Mouse (Mus musculus): Measurements from ENCODE around the gene Tmem184a. TPM values are rescaled to one million over a fixed set of nuclear protein-coding genes. Genes with fewer than 3 reads are reported as not detected.

Gene Tmem184a
- polyA plus RNA-seq, 1 experiment from 2014 or later: 1.8 TPM

- peaks cover 53% of the 10 kb centered on the region for H3K4me1 ChIP-seq
- WGBS: 85% methylated on average over 9 of the region's 9 CpGs
- H3K9ac ChIP-seq: no peak overlapping the region
- no peak overlapping the region for H3K4me3 ChIP-seq
- ATAC-seq (ENCODE audit: low FRiP score, low read depth): no peak
- H3K9me3 ChIP-seq: no peaks in the 10 kb centered on the region
- H3K27me3 ChIP-seq: no peaks in the 10 kb centered on the region
- no peak overlapping the region for H3K27ac ChIP-seq
- peaks cover 13% of the 10 kb centered on the region for H3K36me3 ChIP-seq
- H3K4me2 ChIP-seq (replicated peaks): no peak overlapping the region
Measured at GRCm38 (mm10) chr5:139799041-139799440, 20.7 kb downstream of the Tmem184a start.

- no peak for ATAC-seq (ENCODE audit: low FRiP score, low read depth)
- Histone ChIP-seq H3K9me3 (no peaks in the 10 kb centered on the region), H3K9ac (no peak overlapping the region), H3K27me3 (no peaks in the 10 kb centered on the region), H3K27ac (peak overlapping the region; percentile 39; the same call in 1 of the 2 replicates), H3K4me2 (replicated peaks) (peak overlapping the region; percentile 48), H3K36me3 (peaks cover 13% of the 10 kb centered on the region), H3K4me3 (no peak overlapping the region; the same call in 1 of the 2 replicates), H3K4me1 (peaks cover 51% of the 10 kb centered on the region)
- 37% methylated on average over 11 of the region's 12 CpGs for WGBS
Measured at GRCm38 (mm10) chr5:139798168-139798900, 21.4 kb downstream of the Tmem184a start.

GRCm38 (mm10) chr5:139797473-139798167, 22.1 kb downstream of the Tmem184a start:
- H3K4me3 ChIP-seq: no peak overlapping the region; the same call in 1 of the 2 replicates
- peaks cover 13% of the 10 kb centered on the region for H3K36me3 ChIP-seq
- peak overlapping the region; percentile 39; the same call in 1 of the 2 replicates for H3K27ac ChIP-seq
- no peak; the same call in 1 of the 2 replicates for ATAC-seq (ENCODE audit: low FRiP score, low read depth)
- peaks cover 49% of the 10 kb centered on the region for H3K4me1 ChIP-seq
- peak overlapping the region; percentile 48 for H3K4me2 ChIP-seq (replicated peaks)
- 40% methylated on average over 11 of the region's 11 CpGs for WGBS
- peaks cover 1% of the 10 kb centered on the region; the same call in 1 of the 2 replicates for H3K27me3 ChIP-seq
- 0 out of 2 replicates have a peak overlapping the region, but pooled peaks have one; percentile 48 for H3K9ac ChIP-seq
- H3K9me3 ChIP-seq: no peaks in the 10 kb centered on the region

GRCm38 (mm10) chr5:139796900-139797299, 22.8 kb downstream of the Tmem184a start:
- H3K4me1 ChIP-seq: peaks cover 56% of the 10 kb centered on the region
- H3K9me3 ChIP-seq: no peaks in the 10 kb centered on the region
- H3K36me3 ChIP-seq: peaks cover 13% of the 10 kb centered on the region
- peak overlapping the region; percentile 48; the same call in 1 of the 2 replicates for H3K9ac ChIP-seq
- no peak overlapping the region for H3K4me3 ChIP-seq
- H3K4me2 ChIP-seq (replicated peaks): peak overlapping the region; percentile 48
- H3K27ac ChIP-seq: peak overlapping the region; percentile 55; the same call in 1 of the 2 replicates
- peak; percentile 55 for ATAC-seq (ENCODE audit: low FRiP score, low read depth)
- WGBS: 10% methylated on average over 13 of the region's 13 CpGs
- H3K27me3 ChIP-seq: peaks cover 6% of the 10 kb centered on the region; the same call in 1 of the 2 replicates

GRCm38 (mm10) chr5:139796001-139796620, 23.6 kb downstream of the Tmem184a start:
- Histone ChIP-seq H3K27ac (peak overlapping the region; percentile 55; the same call in 1 of the 2 replicates), H3K36me3 (peaks cover 13% of the 10 kb centered on the region), H3K9me3 (no peaks in the 10 kb centered on the region), H3K4me1 (peaks cover 60% of the 10 kb centered on the region), H3K4me3 (no peak overlapping the region), H3K9ac (0 out of 2 replicates have a peak overlapping the region, but pooled peaks have one; percentile 8), H3K4me2 (replicated peaks) (0 out of 2 replicates have a peak overlapping the region, but pooled peaks have one; percentile 48), H3K27me3 (peaks cover 6% of the 10 kb centered on the region; the same call in 1 of the 2 replicates)
- 82% methylated on average over 9 of the region's 9 CpGs for WGBS
- ATAC-seq (ENCODE audit: low FRiP score, low read depth): no peak

- no peak overlapping the region for H3K4me3 ChIP-seq
- 0 out of 2 replicates have a peak overlapping the region, but pooled peaks have one; percentile 4 for H3K4me2 ChIP-seq (replicated peaks)
- no peak for ATAC-seq (ENCODE audit: low FRiP score, low read depth)
- H3K27ac ChIP-seq: no peak overlapping the region
- H3K9me3 ChIP-seq: no peaks in the 10 kb centered on the region
- WGBS: 61% methylated on average over 10 of the region's 10 CpGs
- H3K4me1 ChIP-seq: peaks cover 63% of the 10 kb centered on the region
- peaks cover 6% of the 10 kb centered on the region; the same call in 1 of the 2 replicates for H3K27me3 ChIP-seq
- no peak overlapping the region for H3K9ac ChIP-seq
- H3K36me3 ChIP-seq: peaks cover under 1% of the 10 kb centered on the region
Measured at GRCm38 (mm10) chr5:139794938-139795337, 24.8 kb downstream of the Tmem184a start.

GRCm38 (mm10) chr5:139794137-139794536, 25.6 kb downstream of the Tmem184a start:
- H3K27ac ChIP-seq: no peak overlapping the region
- H3K4me1 ChIP-seq: peaks cover 63% of the 10 kb centered on the region
- 84% methylated on average over 5 of the region's 5 CpGs for WGBS

GRCm38 (mm10) chr5:139793338-139794089, 26.2 kb downstream of the Tmem184a start:
- WGBS: 59% methylated on average over 11 of the region's 11 CpGs
- Histone ChIP-seq H3K4me1 (peaks cover 62% of the 10 kb centered on the region), H3K4me3 (peak overlapping the region; percentile 79; the same call in 1 of the 2 replicates), H3K9me3 (no peaks in the 10 kb centered on the region), H3K27ac (no peak overlapping the region), H3K9ac (no peak overlapping the region), H3K36me3 (no peaks in the 10 kb centered on the region), H3K27me3 (peaks cover 6% of the 10 kb centered on the region; the same call in 1 of the 2 replicates), H3K4me2 (replicated peaks) (peak overlapping the region; percentile 99)
- ATAC-seq (ENCODE audit: low FRiP score, low read depth): no peak

More at GRCm38 (mm10) chr5:139794137-139794536, 25.6 kb downstream of the Tmem184a start:
- Histone ChIP-seq H3K4me3 (no peak overlapping the region; the same call in 1 of the 2 replicates), H3K4me2 (replicated peaks) (no peak overlapping the region), H3K9me3 (no peaks in the 10 kb centered on the region), H3K36me3 (no peaks in the 10 kb centered on the region), H3K9ac (no peak overlapping the region), H3K27me3 (peaks cover 6% of the 10 kb centered on the region; the same call in 1 of the 2 replicates)
- no peak for ATAC-seq (ENCODE audit: low FRiP score, low read depth)

GRCm38 (mm10) chr5:139792966-139793337, 26.8 kb downstream of the Tmem184a start:
- no peaks in the 10 kb centered on the region for H3K36me3 ChIP-seq
- WGBS: 58% methylated on average over 3 of the region's 3 CpGs
- H3K4me3 ChIP-seq: peak overlapping the region; percentile 79; the same call in 1 of the 2 replicates
- ATAC-seq (ENCODE audit: low FRiP score, low read depth): no peak
- H3K4me1 ChIP-seq: peaks cover 56% of the 10 kb centered on the region
- no peak overlapping the region for H3K27ac ChIP-seq
- no peaks in the 10 kb centered on the region for H3K9me3 ChIP-seq
- no peak overlapping the region for H3K9ac ChIP-seq
- H3K27me3 ChIP-seq: peaks cover 6% of the 10 kb centered on the region; the same call in 1 of the 2 replicates
- peak overlapping the region; percentile 99 for H3K4me2 ChIP-seq (replicated peaks)

GRCm38 (mm10) chr5:139792159-139792775, 27.4 kb downstream of the Tmem184a start:
- peaks cover 6% of the 10 kb centered on the region; the same call in 1 of the 2 replicates for H3K27me3 ChIP-seq
- H3K4me3 ChIP-seq: peak overlapping the region; percentile 79
- H3K9me3 ChIP-seq: no peaks in the 10 kb centered on the region
- WGBS: 22% methylated on average over 11 of the region's 11 CpGs
- peak overlapping the region; percentile 77 for H3K9ac ChIP-seq
- peak overlapping the region; percentile 99 for H3K4me2 ChIP-seq (replicated peaks)
- peaks cover 49% of the 10 kb centered on the region for H3K4me1 ChIP-seq
- H3K27ac ChIP-seq: no peak overlapping the region
- no peaks in the 10 kb centered on the region for H3K36me3 ChIP-seq
- no peak for ATAC-seq (ENCODE audit: low FRiP score, low read depth)
